In the genomic region with DNA sequence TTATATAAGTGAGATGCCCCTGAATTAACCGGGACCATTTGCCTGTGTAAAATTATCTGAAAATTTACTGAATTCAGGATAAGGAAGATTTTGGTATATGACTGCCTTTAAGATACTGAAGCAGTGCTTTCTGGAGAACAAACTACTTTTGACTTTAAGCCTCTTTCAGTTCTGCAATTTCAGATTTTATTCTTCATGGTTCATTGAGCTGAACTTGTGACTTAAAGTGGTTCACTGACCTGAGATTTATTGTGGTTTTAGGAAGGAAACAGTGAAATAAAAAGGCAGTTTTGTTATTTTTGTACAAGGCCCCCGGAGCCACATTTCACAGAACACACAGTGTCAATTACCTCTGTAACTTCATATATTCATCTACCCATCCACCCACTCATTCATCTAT, we compare ENCODE assay signal across 21 mouse cellular contexts.
"Had no signal": no experiment of that assay in that cellular context is flagged by ENCODE, and none has a peak within 500 bp of the region (broad histone marks: within the 10 kb centered on the region; RNA-seq: fewer than 3 reads in every experiment).

No protein-coding gene starts in this region.

- DNase-seq: lung, adult 18-20 months; lung, embryonic 14.5 days; lung, postnatal 10 days; lung, postnatal 4 days; midbrain, embryonic 14.5 days; retina, postnatal 1 day; right cerebral cortex, adult 18-20 months; right cerebral cortex, postnatal 25 days; right cerebral cortex, postnatal 4 days; spleen, adult 18-20 months; thymus, adult 2 months; thymus, postnatal 25 days; thymus, postnatal 4 days had no signal

- H3K4me3 ChIP-seq: midbrain, embryonic 10.5 days; midbrain, embryonic 12.5 days; myocyte; neural tube, embryonic 13.5 days; neural tube, embryonic 15.5 days; stomach, embryonic 15.5 days had no signal

- ATAC-seq: midbrain, embryonic 16.5 days had no signal

- H3K4me1 ChIP-seq: midbrain, embryonic 10.5 days; midbrain, embryonic 12.5 days; neural tube, embryonic 13.5 days; neural tube, embryonic 15.5 days; stomach, embryonic 15.5 days had no signal

- H3K4me2 ChIP-seq: lung, embryonic 14.5 days; midbrain, embryonic 12.5 days; neural tube, embryonic 13.5 days; neural tube, embryonic 15.5 days; stomach, embryonic 15.5 days had no signal

- H3K9me3 ChIP-seq: midbrain, embryonic 10.5 days; midbrain, embryonic 12.5 days; neural tube, embryonic 13.5 days; neural tube, embryonic 15.5 days; stomach, embryonic 15.5 days had no signal

- H3K27me3 ChIP-seq: midbrain, embryonic 12.5 days; neural tube, embryonic 13.5 days; neural tube, embryonic 15.5 days; stomach, embryonic 15.5 days had no signal

- H3K9ac ChIP-seq: lung, embryonic 14.5 days; midbrain, embryonic 12.5 days; neural tube, embryonic 13.5 days; neural tube, embryonic 15.5 days; stomach, embryonic 15.5 days had no signal

- H3K27ac ChIP-seq: midbrain, embryonic 10.5 days; midbrain, embryonic 12.5 days; neural tube, embryonic 13.5 days; neural tube, embryonic 15.5 days; stomach, embryonic 15.5 days; stomach, postnatal 0 days had no signal

- H3K36me3 ChIP-seq: midbrain, embryonic 10.5 days; midbrain, embryonic 12.5 days; neural tube, embryonic 13.5 days; neural tube, embryonic 15.5 days; stomach, embryonic 15.5 days had no signal
